Mouse (Mus musculus) liver, embryonic 13.5 days (tissue): ENCODE data around the gene Shisal2b. TPM values are rescaled to one million over a fixed set of nuclear protein-coding genes. Genes with fewer than 3 reads are reported as not detected.
A peak's percentile ranks its signal among the peaks of the same experiment; 100 is the strongest.

ENCODE experiments used
- ATAC-seq: fragments of 200-750 bp; cut with Nextera tagmentation; 2 replicates; pipeline ENCODE4 v1.8.0; 2017; ENCODE audit warnings: low read depth, mild to moderate bottlenecking, moderate number of reproducible peaks, moderate library complexity
- DNase-seq: peaks from one replicate; pipeline ENCODE4 v3.0.0; 2022
- H3K27ac ChIP-seq: fragments of 300-500 bp; sonication (generic); 2 replicates; pipeline ENCODE4 v1.5.1; 2015; ENCODE audit warnings: moderate library complexity, mild to moderate bottlenecking, inconsistent platforms
- H3K27me3 ChIP-seq: fragments of 300-500 bp; sonication (generic); 2 replicates; pipeline ENCODE4 v1.6.1; 2015; ENCODE audit warnings: mild to moderate bottlenecking, inconsistent platforms
- H3K36me3 ChIP-seq: fragments of 300-500 bp; sonication (generic); 2 replicates; pipeline ENCODE4 v1.6.1; 2015; ENCODE audit warnings: mild to moderate bottlenecking, inconsistent platforms
- H3K4me1 ChIP-seq: fragments of 300-500 bp; sonication (generic); replicated peaks from 2 replicates; pipeline ENCODE4 v1.6.1; 2015; ENCODE audit warnings: inconsistent platforms
- H3K4me2 ChIP-seq: fragments of 300-500 bp; sonication (generic); 2 replicates; pipeline ENCODE4 v1.6.1; 2015; ENCODE audit warnings: inconsistent platforms, mild to moderate bottlenecking, moderate library complexity
- H3K4me3 ChIP-seq: fragments of 300-500 bp; sonication (generic); replicated peaks from 2 replicates; pipeline ENCODE4 v1.5.1; 2015; ENCODE audit warnings: mild to moderate bottlenecking, inconsistent platforms
- H3K9ac ChIP-seq: fragments of 300-500 bp; sonication (generic); 2 replicates; pipeline ENCODE4 v1.6.1; 2015; ENCODE audit warnings: mild to moderate bottlenecking, inconsistent platforms
- H3K9me3 ChIP-seq: fragments of 300-500 bp; sonication (generic); replicated peaks from 2 replicates; pipeline ENCODE4 v1.6.1; 2016; ENCODE audit warnings: inconsistent platforms
- WGBS: fragments of 180-500 bp; shearing (Covaris S2); methylation state at CpG from one replicate; pipeline ENCODE4 v1.1.7; 2015; ENCODE audit not compliant: insufficient replicate concordance; 5-methylcytosine and 5-hydroxymethylcytosine counted together
- polyA plus RNA-seq: library from polyadenylated mRNA; unstranded; fragments of >200 nt; fragmentation: Nextera tagmentation; extraction: Ambion mirVana; gene quantifications from 2 replicates; pipeline ENCODE4 v1.2.1, GENCODE M21; 2015

Gene Shisal2b
- polyA plus RNA-seq, 1 experiment from 2014 or later, result not detected

GRCm38 (mm10) chr13:104816270-104816634 is 47.4 kb downstream of the Shisal2b start:
- WGBS, result 10% methylated on average over 8 of the region's 8 CpGs
- DNase-seq (no peak), ATAC-seq (peak; percentile 3)
- Histone ChIP-seq H3K4me3 (peak overlapping the region; percentile 78), H3K4me1 (peaks cover 35% of the 10 kb centered on the region), H3K9ac (peak overlapping the region; percentile 85), H3K9me3 (no peaks in the 10 kb centered on the region), H3K27ac (peak overlapping the region; percentile 73), H3K36me3 (peaks cover 7% of the 10 kb centered on the region; the same call in 1 of the 2 replicates), H3K4me2 (peak overlapping the region; percentile 81), H3K27me3 (no peaks in the 10 kb centered on the region)

DNA sequence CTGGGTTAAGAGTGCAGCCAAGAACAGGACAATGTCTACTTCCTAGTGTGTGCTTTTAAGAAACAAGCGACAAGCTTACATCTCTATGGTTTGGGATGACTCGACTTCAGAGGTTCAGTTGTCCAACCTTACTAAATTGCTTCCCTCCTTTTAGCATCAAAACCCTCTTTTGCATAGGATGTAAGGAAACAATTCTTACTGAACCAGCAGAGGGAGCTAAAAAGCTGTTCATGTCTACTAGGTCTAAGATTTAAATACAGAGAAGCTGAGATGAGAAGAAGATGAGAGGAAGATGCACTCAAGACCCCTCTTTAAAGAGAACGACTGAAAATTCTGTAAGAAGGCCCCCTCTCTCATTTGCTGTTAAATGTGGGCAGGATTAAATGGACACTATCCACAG is 58.0 kb downstream of the Shisal2b start:
- H3K36me3 ChIP-seq, result peaks cover 8% of the 10 kb centered on the region; the same call in 1 of the 2 replicates
- H3K4me3 ChIP-seq, result no peak overlapping the region
- DNase-seq, result no peak
- no peak for ATAC-seq
- WGBS, result 46% methylated on average over 3 of the region's 3 CpGs
- no peaks in the 10 kb centered on the region for H3K4me1 ChIP-seq
- no peak overlapping the region for H3K9ac ChIP-seq
- H3K9me3 ChIP-seq, result no peaks in the 10 kb centered on the region
- no peak overlapping the region for H3K4me2 ChIP-seq
- H3K27me3 ChIP-seq, result no peaks in the 10 kb centered on the region
- H3K27ac ChIP-seq, result no peak overlapping the region

DNA sequence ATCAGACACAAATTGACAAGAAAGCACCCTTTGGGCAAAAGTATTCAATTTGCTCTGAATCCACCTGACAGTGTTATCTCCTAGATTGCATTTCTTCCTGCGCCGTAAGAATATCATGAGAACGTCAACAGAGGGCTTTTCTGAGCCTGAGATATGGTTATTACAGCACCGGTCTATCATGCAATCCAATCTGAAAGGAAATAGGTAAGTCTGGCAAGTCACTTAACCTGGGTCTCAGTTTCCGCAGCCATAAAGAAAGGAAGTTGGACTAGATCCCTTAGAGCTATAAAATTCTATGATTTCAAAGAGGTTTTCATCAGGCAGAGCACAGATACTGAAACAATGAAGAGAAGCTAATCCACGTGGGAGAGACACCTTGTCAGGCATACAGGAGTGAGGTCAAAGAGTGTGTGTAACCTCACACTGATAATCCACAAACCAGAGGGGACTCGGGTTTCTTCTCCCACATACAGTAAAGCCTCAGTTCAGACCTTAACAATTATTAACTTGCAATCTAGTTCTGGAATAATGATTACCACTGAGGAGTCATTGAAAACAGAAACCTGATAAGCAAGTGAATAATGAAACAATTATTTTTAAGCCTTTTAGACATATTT is 64.0 kb downstream of the Shisal2b start:
- H3K9ac ChIP-seq, result no peak overlapping the region
- no peak overlapping the region for H3K4me3 ChIP-seq
- H3K27me3 ChIP-seq, result no peaks in the 10 kb centered on the region
- no peak overlapping the region for H3K4me2 ChIP-seq
- DNase-seq, result no peak
- 68% methylated on average over 7 of the region's 7 CpGs for WGBS
- H3K9me3 ChIP-seq, result no peaks in the 10 kb centered on the region
- no peaks in the 10 kb centered on the region for H3K4me1 ChIP-seq
- H3K27ac ChIP-seq, result no peak overlapping the region
- ATAC-seq, result no peak
- H3K36me3 ChIP-seq, result peaks cover 3% of the 10 kb centered on the region; the same call in 1 of the 2 replicates

GRCm38 (mm10) chr13:104799067-104799466 is 64.6 kb downstream of the Shisal2b start:
- no peak overlapping the region for H3K27ac ChIP-seq
- 83% methylated on average over 8 of the region's 8 CpGs for WGBS
- ATAC-seq (no peak), DNase-seq (no peak)
- H3K9me3 ChIP-seq, result no peaks in the 10 kb centered on the region
- H3K36me3 ChIP-seq, result peaks cover 3% of the 10 kb centered on the region; the same call in 1 of the 2 replicates
- H3K9ac ChIP-seq, result no peak overlapping the region
- H3K27me3 ChIP-seq, result no peaks in the 10 kb centered on the region
- no peak overlapping the region for H3K4me2 ChIP-seq
- H3K4me1 ChIP-seq, result no peaks in the 10 kb centered on the region
- H3K4me3 ChIP-seq, result no peak overlapping the region

Other genes with a start within 250 kb of the Shisal2b start
- gene Srek1ip1, start 71.4 kb downstream of the Shisal2b start, polyA plus RNA-seq, result 10.3 and 11.6 TPM in 2 replicates
- 12.4 and 14.6 TPM in 2 replicates for gene Cwc27, start 46.8 kb downstream of the Shisal2b start, polyA plus RNA-seq
- gene Rgs7bp, start 191.0 kb upstream of the Shisal2b start, polyA plus RNA-seq, result 0.35 and 0.38 TPM in 2 replicates
- gene 4933425L06Rik, start 218.2 kb upstream of the Shisal2b start, polyA plus RNA-seq, result not detected in 2 replicates